Mouse (Mus musculus): ENCODE data around the gene Pax9. TPM values are rescaled to one million over a fixed set of nuclear protein-coding genes. Genes with fewer than 3 reads are reported as not detected.

Gene Pax9
- total and polyA plus RNA-seq, 2 experiments: not detected

GRCm38 (mm10) chr12:56681096-56681811, 10.3 kb upstream of the Pax9 start:
- Histone ChIP-seq H3K36me3 (ENCODE audit: control insufficient read depth, insufficient read depth, low read length) (no peaks in the 10 kb centered on the region), H3K27ac (replicated peaks; ENCODE audit: insufficient read depth, low read depth, low read length) (no peak overlapping the region), H3K9ac (ENCODE audit: low read depth, low read length) (no peak overlapping the region), H3K27me3 (ENCODE audit: control insufficient read depth, insufficient read depth, low read length) (peaks cover 17% of the 10 kb centered on the region; the same call in 1 of the 2 replicates), H3K79me2 (ENCODE audit: control insufficient read depth, insufficient read depth, low read length) (no peaks in the 10 kb centered on the region), H3K4me3 (ENCODE audit: insufficient read depth, low read depth, low read length) (no peak overlapping the region), H3K4me1 (ENCODE audit: control insufficient read depth, insufficient read depth, low read length) (no peaks in the 10 kb centered on the region)
- 3% methylated on average over 38 of the region's 38 CpGs for WGBS
- DNase-seq (ENCODE audit: extremely low read depth, low read depth, low spot score): peak; percentile 23
- TF ChIP-seq POLR2A (IDR thresholded peaks at IDR 0.05; ENCODE audit: extremely low read depth, insufficient read depth, low read length) (no peak), CTCF (IDR thresholded peaks at IDR 0.05; ENCODE audit: low read depth, low read length) (peak; percentile 76)

- Histone ChIP-seq H3K36me3 (ENCODE audit: control insufficient read depth, insufficient read depth, low read length) (no peaks in the 10 kb centered on the region), H3K9ac (ENCODE audit: low read depth, low read length) (no peak overlapping the region), H3K27ac (replicated peaks; ENCODE audit: insufficient read depth, low read depth, low read length) (no peak overlapping the region), H3K79me2 (ENCODE audit: control insufficient read depth, insufficient read depth, low read length) (no peaks in the 10 kb centered on the region), H3K4me1 (ENCODE audit: control insufficient read depth, insufficient read depth, low read length) (peaks cover 5% of the 10 kb centered on the region), H3K4me3 (ENCODE audit: insufficient read depth, low read depth, low read length) (no peak overlapping the region), H3K27me3 (ENCODE audit: control insufficient read depth, insufficient read depth, low read length) (peaks cover 49% of the 10 kb centered on the region)
- 12% methylated on average over 15 of the region's 15 CpGs for WGBS
- DNase-seq (ENCODE audit: extremely low read depth, low read depth, low spot score): no peak
- TF ChIP-seq CTCF (IDR thresholded peaks at IDR 0.05; ENCODE audit: low read depth, low read length) (no peak), POLR2A (IDR thresholded peaks at IDR 0.05; ENCODE audit: extremely low read depth, insufficient read depth, low read length) (no peak)
These were observed 3.7 kb upstream of the Pax9 start for GRCm38 (mm10) chr12:56687640-56688481.

- Histone ChIP-seq H3K27ac (replicated peaks; ENCODE audit: insufficient read depth, low read depth, low read length) (no peak overlapping the region), H3K79me2 (ENCODE audit: control insufficient read depth, insufficient read depth, low read length) (no peaks in the 10 kb centered on the region), H3K36me3 (ENCODE audit: control insufficient read depth, insufficient read depth, low read length) (no peaks in the 10 kb centered on the region), H3K27me3 (ENCODE audit: control insufficient read depth, insufficient read depth, low read length) (peaks cover 48% of the 10 kb centered on the region), H3K4me1 (ENCODE audit: control insufficient read depth, insufficient read depth, low read length) (peaks cover 5% of the 10 kb centered on the region), H3K9ac (ENCODE audit: low read depth, low read length) (no peak overlapping the region), H3K4me3 (ENCODE audit: insufficient read depth, low read depth, low read length) (no peak overlapping the region)
- DNase-seq (ENCODE audit: extremely low read depth, low read depth, low spot score): no peak
- WGBS: 10% methylated on average over 10 of the region's 10 CpGs
- TF ChIP-seq POLR2A (IDR thresholded peaks at IDR 0.05; ENCODE audit: extremely low read depth, insufficient read depth, low read length) (no peak), CTCF (IDR thresholded peaks at IDR 0.05; ENCODE audit: low read depth, low read length) (no peak)
These were observed 3.1 kb upstream of the Pax9 start for GRCm38 (mm10) chr12:56688482-56688840.

- H3K36me3 ChIP-seq (ENCODE audit: control insufficient read depth, insufficient read depth, low read length): no peaks in the 10 kb centered on the region
- no peaks in the 10 kb centered on the region for H3K79me2 ChIP-seq (ENCODE audit: control insufficient read depth, insufficient read depth, low read length)
- 8% methylated on average over 8 of the region's 8 CpGs for WGBS
- H3K27ac ChIP-seq (replicated peaks; ENCODE audit: insufficient read depth, low read depth, low read length): no peak overlapping the region
- H3K4me3 ChIP-seq (ENCODE audit: insufficient read depth, low read depth, low read length): no peak overlapping the region
- H3K27me3 ChIP-seq (ENCODE audit: control insufficient read depth, insufficient read depth, low read length): peaks cover 46% of the 10 kb centered on the region
- peaks cover 5% of the 10 kb centered on the region for H3K4me1 ChIP-seq (ENCODE audit: control insufficient read depth, insufficient read depth, low read length)
- TF ChIP-seq POLR2A (IDR thresholded peaks at IDR 0.05; ENCODE audit: extremely low read depth, insufficient read depth, low read length) (no peak), CTCF (IDR thresholded peaks at IDR 0.05; ENCODE audit: low read depth, low read length) (no peak)
- no peak overlapping the region for H3K9ac ChIP-seq (ENCODE audit: low read depth, low read length)
- no peak for DNase-seq (ENCODE audit: extremely low read depth, low read depth, low spot score)
These were observed 2.6 kb upstream of the Pax9 start for GRCm38 (mm10) chr12:56688920-56689319.

- 8% methylated on average over 10 of the region's 10 CpGs for WGBS
- H3K9ac ChIP-seq (ENCODE audit: low read depth, low read length): no peak overlapping the region
- H3K4me1 ChIP-seq (ENCODE audit: control insufficient read depth, insufficient read depth, low read length): peaks cover 5% of the 10 kb centered on the region
- no peak overlapping the region for H3K4me3 ChIP-seq (ENCODE audit: insufficient read depth, low read depth, low read length)
- DNase-seq (ENCODE audit: extremely low read depth, low read depth, low spot score): no peak
- no peak for TF ChIP-seq POLR2A (IDR thresholded peaks at IDR 0.05; ENCODE audit: extremely low read depth, insufficient read depth, low read length)
- TF ChIP-seq CTCF (IDR thresholded peaks at IDR 0.05; ENCODE audit: low read depth, low read length): no peak
- no peaks in the 10 kb centered on the region for H3K36me3 ChIP-seq (ENCODE audit: control insufficient read depth, insufficient read depth, low read length)
- no peaks in the 10 kb centered on the region for H3K79me2 ChIP-seq (ENCODE audit: control insufficient read depth, insufficient read depth, low read length)
- no peak overlapping the region for H3K27ac ChIP-seq (replicated peaks; ENCODE audit: insufficient read depth, low read depth, low read length)
- peaks cover 43% of the 10 kb centered on the region for H3K27me3 ChIP-seq (ENCODE audit: control insufficient read depth, insufficient read depth, low read length)
These were observed 2.2 kb upstream of the Pax9 start for GRCm38 (mm10) chr12:56689331-56689730.
